Mouse (Mus musculus) bone marrow, adult 2 months (tissue): ENCODE measurements at regions not wholly inside any gene's neighbourhood (a gene's known extent, or its start where the extent isn't known, plus 50 kb on each side); places are given as distances from the start of the nearest gene placed in this dataset.

Source experiments
- H3K27ac ChIP-seq: fragments of 200-500 bp; 2 replicates; pipeline ENCODE4 v1.5.1; 2012; ENCODE audit warnings: low read depth, mild to moderate bottlenecking, control low read depth, inconsistent platforms, low read length; ENCODE audit not compliant: control insufficient read depth, poor library complexity, insufficient read depth
- H3K4me1 ChIP-seq: fragments of 200-500 bp; 2 replicates; pipeline ENCODE4 v1.6.1; 2011; ENCODE audit warnings: low read length; ENCODE audit not compliant: control insufficient read depth, insufficient read depth
- H3K4me3 ChIP-seq: fragments of 200-500 bp; replicated peaks from 2 replicates; pipeline ENCODE3; 2011; ENCODE audit warnings: mild to moderate bottlenecking, low read depth, low read length, control low read depth; ENCODE audit not compliant: control insufficient read depth
- CTCF ChIP-seq: fragments of 200-500 bp; IDR thresholded peaks from 2 replicates; pipeline ENCODE4 v1.5.1; 2011; ENCODE audit warnings: low read length, control low read depth; ENCODE audit not compliant: control insufficient read depth, insufficient read depth
- POLR2A ChIP-seq: fragments of 200-500 bp; IDR thresholded peaks from 2 replicates; pipeline ENCODE4 v1.6.1; 2011; ENCODE audit warnings: low read depth, mild to moderate bottlenecking, control low read depth, low read length, borderline replicate concordance; ENCODE audit not compliant: control insufficient read depth
- WGBS: fragments of 180-500 bp; shearing (Covaris S2); methylation state at CpG from one replicate; pipeline ENCODE4 v1.1.7; 2018; 5-methylcytosine and 5-hydroxymethylcytosine counted together

DNA sequence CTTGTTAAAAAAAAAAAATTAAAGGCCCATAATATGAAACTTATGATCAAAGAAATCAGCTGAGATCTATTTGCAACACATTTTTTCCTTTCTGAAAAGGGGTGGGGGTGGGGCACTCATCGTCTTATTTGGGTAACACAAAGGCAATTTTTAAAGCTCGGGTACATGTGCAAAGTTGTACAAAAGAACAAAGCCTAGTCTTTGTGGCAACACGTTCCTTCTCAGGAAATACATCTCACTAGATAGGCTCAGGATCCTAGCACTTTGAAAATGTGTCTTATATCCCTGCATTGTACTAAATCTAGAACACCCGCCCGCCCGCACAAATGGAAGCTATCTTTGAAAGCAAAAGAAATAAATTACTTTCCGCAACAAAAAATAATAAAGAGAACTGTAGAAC, 158.2 kb downstream of the Sox4 start:
- 69% methylated on average over 7 of the region's 7 CpGs for WGBS
- no peak overlapping the region for H3K27ac ChIP-seq
- TF ChIP-seq CTCF (no peak), POLR2A (no peak)
- H3K4me3 ChIP-seq, result no peak overlapping the region
- H3K4me1 ChIP-seq, result no peaks in the 10 kb centered on the region

DNA sequence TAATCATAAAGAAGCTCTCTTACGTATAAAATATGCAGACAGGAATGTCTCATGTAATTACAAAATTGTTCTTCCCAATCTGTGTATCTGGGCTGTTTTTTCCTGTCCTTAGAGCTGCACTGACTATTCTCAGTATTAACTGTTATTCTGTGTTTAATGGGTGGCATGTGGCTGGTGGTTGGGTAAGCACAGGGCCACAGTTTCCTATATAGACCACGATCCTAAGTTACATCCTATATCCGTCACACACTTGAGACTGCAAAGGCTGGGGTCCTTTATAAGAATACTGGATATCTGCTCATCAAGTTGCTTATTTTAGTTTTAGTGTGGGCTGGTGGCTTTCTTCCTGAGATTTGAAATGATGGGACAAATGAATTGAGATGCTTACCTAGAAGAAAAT, 159.0 kb downstream of the Sox4 start:
- Histone ChIP-seq H3K27ac (no peak overlapping the region), H3K4me1 (no peaks in the 10 kb centered on the region), H3K4me3 (no peak overlapping the region)
- TF ChIP-seq CTCF (no peak), POLR2A (no peak)
- 28% methylated on average over 3 of the region's 3 CpGs for WGBS

DNA sequence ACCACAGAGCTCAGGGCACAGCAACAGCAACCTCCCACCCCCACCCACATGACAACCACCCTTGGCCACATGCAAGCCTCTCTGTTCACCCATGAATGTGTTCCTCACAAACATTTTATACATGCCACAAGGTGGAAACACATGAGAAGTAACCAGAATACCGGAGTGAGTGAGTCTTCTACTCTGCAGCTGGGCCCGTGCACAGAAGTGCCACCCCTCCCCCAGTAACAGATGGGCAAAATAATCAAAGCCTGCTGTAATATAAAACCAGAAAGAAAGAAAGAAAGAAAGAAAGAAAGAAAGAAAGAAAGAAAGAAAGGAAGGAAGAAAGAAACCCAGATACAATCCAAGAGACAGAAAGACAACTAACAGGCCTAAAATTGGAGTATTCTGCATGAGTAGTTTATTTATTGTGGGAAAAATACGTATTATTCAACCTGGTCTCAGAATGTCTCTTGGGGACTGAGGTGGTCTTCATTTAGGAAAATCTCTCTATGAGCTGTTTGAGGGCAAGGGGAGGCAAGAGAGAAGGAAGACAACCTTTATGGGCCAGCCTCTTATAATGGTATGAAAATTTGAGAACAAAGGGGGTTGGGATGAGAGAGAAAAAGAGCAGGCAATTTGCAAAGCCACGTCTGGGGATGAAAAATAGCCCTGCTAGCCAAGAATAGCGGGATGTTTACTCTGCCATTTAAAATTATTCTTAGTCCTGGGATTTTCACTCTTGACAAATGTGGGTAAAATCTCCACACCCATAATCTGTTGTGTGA, 160.2 kb downstream of the Sox4 start:
- TF ChIP-seq POLR2A (no peak), CTCF (no peak)
- Histone ChIP-seq H3K4me1 (no peaks in the 10 kb centered on the region), H3K4me3 (no peak overlapping the region), H3K27ac (no peak overlapping the region)
- WGBS, result 64% methylated on average over 5 of the region's 5 CpGs

DNA sequence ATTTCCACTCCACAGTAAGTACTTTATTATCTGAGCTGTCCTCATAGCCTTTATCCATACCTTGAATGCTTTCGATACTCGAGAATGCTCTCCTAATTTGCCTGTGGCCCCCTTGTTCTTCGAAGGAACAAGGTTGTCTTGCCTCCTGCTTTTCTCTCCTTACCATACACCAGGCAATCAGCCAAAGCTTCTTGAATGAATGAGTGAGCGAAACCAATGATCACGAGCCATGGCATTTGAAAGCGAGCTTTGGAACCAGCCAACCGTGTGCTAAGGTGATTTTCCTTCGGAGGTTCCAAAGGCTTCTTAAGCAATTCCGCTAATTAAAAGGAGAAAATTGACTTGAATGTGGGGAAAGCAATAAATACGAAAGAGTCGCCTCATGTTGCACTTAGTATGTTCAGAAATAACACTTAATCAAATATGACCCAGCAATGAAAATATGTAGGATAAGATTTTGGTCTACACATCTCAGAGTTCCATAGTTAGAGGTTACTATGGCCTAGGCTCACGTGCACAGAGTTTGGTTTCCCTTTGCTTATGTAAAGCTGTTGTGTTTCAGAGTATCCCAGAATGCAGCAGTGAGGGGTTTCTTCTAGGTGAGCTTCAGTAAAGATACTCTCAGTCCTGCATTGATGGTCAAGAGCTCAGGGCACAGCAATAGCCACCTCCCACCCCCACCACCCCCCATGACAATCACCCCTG, 160.9 kb downstream of the Sox4 start:
- WGBS, result 85% methylated on average over 12 of the region's 12 CpGs
- no peak overlapping the region for H3K27ac ChIP-seq

DNA sequence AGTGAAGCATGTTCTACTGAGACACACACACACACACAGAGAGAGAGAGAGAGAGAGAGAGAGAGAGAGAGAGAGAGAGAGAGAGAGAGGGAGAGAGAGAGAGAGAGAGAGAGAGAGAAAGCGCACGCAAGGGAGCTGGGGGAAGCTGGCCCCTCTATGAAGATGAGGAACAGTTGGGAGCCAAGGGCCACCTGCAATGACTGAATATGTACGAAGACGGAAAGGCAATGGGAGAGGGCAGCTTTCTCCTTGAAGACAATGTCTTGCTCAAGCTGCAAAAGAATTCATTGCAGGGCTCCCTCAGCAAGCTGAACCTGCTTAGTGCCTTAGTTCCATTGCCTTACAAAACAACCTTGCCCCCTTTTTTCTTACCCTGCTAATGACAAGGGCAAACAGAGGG, 163.1 kb downstream of the Sox4 start:
- no peak overlapping the region for H3K27ac ChIP-seq
- TF ChIP-seq CTCF (no peak), POLR2A (no peak)
- WGBS, result 25% methylated on average over 4 of the region's 4 CpGs
- no peak overlapping the region for H3K4me3 ChIP-seq
- H3K4me1 ChIP-seq, result no peaks in the 10 kb centered on the region

More for the DNA sequence above, 160.9 kb downstream of the Sox4 start:
- TF ChIP-seq POLR2A (no peak), CTCF (no peak)
- Histone ChIP-seq H3K4me1 (no peaks in the 10 kb centered on the region), H3K4me3 (no peak overlapping the region)

DNA sequence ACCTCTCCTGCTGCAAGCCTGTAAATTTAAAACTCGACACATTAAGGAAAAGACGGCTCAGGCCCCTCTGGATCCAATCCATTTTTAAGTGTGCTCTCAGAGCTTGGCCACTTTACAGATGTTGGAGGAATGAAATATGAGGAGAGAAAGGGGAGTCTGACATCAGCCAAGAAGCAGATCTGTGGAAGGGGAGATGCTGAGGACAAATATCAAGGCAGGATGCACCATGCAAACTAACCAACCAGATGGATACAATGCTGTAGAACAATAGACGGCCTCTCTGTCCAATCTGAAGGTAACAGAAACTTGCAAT, 166.2 kb downstream of the Sox4 start:
- no peak for TF ChIP-seq CTCF
- TF ChIP-seq POLR2A, result no peak
- WGBS, result 71% methylated on average over 3 of the region's 3 CpGs

DNA sequence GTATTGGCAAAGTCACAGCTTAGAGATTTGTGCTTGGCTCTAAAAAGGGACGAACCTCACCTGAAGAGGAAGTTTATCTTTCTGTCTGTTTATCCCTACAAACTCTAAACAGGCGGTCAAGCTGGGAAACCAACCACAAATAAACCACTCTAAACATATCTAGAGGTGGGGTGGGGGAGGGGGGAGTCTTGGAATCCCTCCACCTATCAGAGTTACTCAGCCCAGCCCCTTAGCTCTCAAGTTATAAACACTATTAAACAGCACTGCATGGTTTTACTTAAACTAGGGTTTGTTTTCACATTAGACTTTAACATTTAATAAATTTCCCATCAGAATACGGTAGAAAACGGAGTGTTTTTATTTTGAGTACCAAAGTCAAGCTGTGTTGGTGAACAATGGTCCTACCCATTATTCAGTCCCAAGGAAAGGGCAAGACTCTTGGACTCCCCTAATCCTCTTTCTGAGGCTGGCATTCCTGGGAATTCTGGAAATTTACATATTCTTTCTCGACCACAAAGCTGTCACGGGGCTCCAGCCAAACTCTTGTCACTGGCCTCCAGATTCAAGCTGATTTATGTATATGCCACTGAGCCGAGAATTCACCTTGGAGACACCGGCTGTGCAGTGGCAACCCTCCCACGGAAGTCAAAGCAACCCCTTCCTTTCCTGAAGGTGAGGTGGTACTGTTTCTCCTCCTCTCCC, 166.7 kb downstream of the Sox4 start:
- Histone ChIP-seq H3K4me1 (peaks cover 1% of the 10 kb centered on the region; the same call in 1 of the 2 replicates), H3K27ac (no peak overlapping the region), H3K4me3 (no peak overlapping the region)
- TF ChIP-seq CTCF (no peak), POLR2A (no peak)
- 56% methylated on average over 9 of the region's 9 CpGs for WGBS

More for the DNA sequence above, 166.2 kb downstream of the Sox4 start:
- no peak overlapping the region for H3K27ac ChIP-seq
- no peaks in the 10 kb centered on the region for H3K4me1 ChIP-seq
- no peak overlapping the region for H3K4me3 ChIP-seq

DNA sequence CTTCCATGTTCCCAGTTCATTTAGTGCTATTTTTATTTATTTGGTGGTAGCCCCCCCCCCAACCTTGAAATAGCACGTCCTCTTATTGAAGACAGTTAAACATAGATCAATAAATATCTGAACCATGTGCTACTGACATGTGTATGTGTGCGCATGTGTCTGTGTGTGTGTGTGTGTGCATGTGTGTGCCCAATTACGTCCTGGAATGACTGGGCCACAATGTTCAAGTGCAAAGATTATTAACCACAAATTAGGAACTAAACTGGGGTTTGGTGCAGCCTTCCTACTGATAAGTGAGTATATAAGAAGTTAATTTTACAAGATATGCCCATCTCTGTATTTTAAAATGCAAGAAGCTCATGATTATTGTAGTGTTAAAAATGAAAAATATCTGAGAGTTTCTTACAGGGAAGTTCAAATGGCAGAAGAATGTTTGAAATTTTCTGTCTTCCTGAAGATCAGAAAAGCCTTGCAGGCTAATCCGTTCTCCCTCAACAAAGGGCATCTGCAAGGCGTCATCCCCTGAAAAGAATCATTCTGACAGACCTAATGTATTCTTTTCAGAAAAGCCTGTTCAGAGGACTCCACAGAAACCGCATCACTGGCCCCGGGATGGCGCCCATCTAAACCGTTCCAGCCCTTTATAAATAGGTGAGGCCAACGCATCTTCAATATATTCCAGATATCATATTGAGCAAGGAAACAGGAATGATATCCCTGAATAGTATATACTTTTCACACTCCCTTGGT, 170.8 kb downstream of the Sox4 start:
- Histone ChIP-seq H3K4me3 (no peak overlapping the region), H3K27ac (no peak overlapping the region), H3K4me1 (peaks cover 1% of the 10 kb centered on the region; the same call in 1 of the 2 replicates)
- 73% methylated on average over 10 of the region's 10 CpGs for WGBS
- TF ChIP-seq CTCF, result no peak
- TF ChIP-seq POLR2A, result no peak

DNA sequence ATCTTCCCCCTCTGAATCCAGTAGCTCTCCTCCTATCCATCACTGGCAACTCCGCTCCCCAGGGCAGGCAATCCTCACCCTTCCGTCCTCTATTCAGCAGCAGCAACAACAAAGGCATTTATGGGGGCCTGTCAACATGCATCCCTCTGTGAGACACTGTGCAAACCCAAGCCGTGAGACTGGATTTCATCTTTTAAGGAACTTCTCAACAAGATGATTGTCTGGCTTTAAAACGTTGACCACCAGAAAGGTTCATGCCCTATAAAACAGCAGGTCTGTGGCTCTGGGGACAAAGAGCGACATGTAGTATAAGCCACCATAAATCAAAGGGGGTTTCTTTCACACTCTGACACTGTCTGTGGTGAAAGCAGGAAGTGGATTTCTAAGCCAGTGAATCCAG, 171.4 kb downstream of the Sox4 start:
- 45% methylated on average over 5 of the region's 5 CpGs for WGBS
- TF ChIP-seq CTCF (no peak), POLR2A (no peak)
- Histone ChIP-seq H3K4me1 (peaks cover 1% of the 10 kb centered on the region; the same call in 1 of the 2 replicates), H3K4me3 (no peak overlapping the region), H3K27ac (no peak overlapping the region)
